Mouse (Mus musculus) common myeloid progenitor, adult 5-6 weeks (primary cell): ENCODE results near the gene Fam162b. TPM values are rescaled to one million over a fixed set of nuclear protein-coding genes. Genes with fewer than 3 reads are reported as not detected.

ENCODE experiments used
- total RNA-seq: library from RNA; stranded (forward); fragments of 200-1000, 187-1606 nt; gene quantifications from 2 replicates; pipeline ENCODE4 v1.2.3, GENCODE M21; 2017

The Fam162b gene
- total RNA-seq, 1 experiment from 2014 or later, result not detected

Other genes starting within 250 kb of the Fam162b start
- gene Gm49339, start 109.9 kb downstream of the Fam162b start, total RNA-seq, result not detected in 2 replicates
- 8.1 and 11.0 TPM in 2 replicates for gene Lilr4b, start 109.9 kb downstream of the Fam162b start, total RNA-seq
- 11.6 and 17.0 TPM in 2 replicates for gene Lilrb4a, start 99.6 kb downstream of the Fam162b start, total RNA-seq
- gene Gprc6a, start 40.9 kb upstream of the Fam162b start, total RNA-seq, result not detected in 2 replicates
- not detected in 2 replicates for gene Rfx6, start 87.2 kb upstream of the Fam162b start, total RNA-seq